Mouse (Mus musculus) G1E (cell line): Measurements from ENCODE around the gene Gm14597.
"Not testable (repeated sequence)": the region's sequence is repeated elsewhere in the genome, so short reads cannot be mapped to it uniquely, and the experiment has no call there.

Source experiments
- CTCF ChIP-seq: IDR thresholded peaks from 2 replicates; pipeline ENCODE4 v1.5.1; 2012; ENCODE audit warnings: low read depth, low read length, inconsistent platforms, mixed read lengths
- GATA1 ChIP-seq: IDR thresholded peaks from 2 replicates; pipeline ENCODE4 v1.6.1; 2012; ENCODE audit warnings: borderline replicate concordance, low read length, inconsistent platforms, mixed read lengths
- TAL1 ChIP-seq: conservative IDR thresholded peaks from 2 replicates; pipeline ENCODE4 v1.6.1; 2012; ENCODE audit warnings: low read depth, low read length, inconsistent platforms, mixed read lengths

DNA sequence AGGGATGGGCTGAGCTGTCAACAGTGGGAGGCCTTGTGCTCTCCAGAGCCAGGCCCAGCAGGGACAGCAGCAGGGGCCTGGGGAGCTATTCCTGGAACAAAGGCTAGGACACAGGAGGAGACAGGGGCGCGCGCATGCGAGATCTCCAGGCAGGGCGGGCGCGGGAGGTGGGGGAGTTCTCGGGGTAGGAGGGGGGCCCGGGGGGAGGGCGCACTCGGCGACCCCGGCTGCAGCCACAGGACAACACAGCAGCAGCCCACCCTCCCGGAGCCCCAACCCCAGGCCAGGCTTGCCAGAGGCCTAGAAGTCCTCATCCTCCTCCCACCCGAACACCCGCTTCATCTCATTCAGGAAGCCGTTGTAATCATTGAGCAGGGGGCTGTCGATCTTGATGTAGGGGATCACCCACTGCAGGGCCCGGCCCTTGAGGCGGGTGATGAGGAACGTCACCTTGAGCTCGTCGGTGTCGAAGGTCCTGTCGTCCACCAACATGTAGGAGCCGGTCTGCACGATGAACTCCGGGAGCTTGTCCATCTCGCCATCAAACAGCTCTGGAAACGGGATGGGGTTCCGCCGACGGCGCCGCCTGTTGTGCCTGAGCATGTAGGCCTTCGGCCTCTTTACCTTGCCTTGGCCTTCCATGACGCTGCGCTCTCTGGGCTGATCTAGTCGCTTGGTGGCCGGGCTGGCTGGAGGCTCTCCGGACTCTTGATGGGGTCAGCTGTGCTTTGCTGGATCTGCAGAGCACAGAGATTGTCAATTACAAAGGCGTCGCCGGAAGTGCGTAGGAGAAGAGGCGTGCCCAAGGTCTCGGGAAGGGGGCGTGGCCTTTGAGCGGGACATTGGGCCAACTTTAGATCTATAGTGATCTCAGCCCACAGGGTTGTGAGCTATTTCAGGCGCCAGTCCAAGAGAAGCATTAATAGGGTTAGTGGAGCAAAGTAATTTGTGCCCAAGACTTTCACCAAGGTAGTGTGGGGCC, 34.5 kb upstream of the Gm14597 start, which contains the start of gene Rtl8a:
- not testable (repeated sequence) for TF ChIP-seq TAL1, CTCF, GATA1
